Mouse (Mus musculus): ENCODE results near the gene Ciao1.
"Not testable (repeated sequence)": the region's sequence is repeated elsewhere in the genome, so short reads cannot be mapped to it uniquely, and the experiment has no call there.

Gene Ciao1

DNA sequence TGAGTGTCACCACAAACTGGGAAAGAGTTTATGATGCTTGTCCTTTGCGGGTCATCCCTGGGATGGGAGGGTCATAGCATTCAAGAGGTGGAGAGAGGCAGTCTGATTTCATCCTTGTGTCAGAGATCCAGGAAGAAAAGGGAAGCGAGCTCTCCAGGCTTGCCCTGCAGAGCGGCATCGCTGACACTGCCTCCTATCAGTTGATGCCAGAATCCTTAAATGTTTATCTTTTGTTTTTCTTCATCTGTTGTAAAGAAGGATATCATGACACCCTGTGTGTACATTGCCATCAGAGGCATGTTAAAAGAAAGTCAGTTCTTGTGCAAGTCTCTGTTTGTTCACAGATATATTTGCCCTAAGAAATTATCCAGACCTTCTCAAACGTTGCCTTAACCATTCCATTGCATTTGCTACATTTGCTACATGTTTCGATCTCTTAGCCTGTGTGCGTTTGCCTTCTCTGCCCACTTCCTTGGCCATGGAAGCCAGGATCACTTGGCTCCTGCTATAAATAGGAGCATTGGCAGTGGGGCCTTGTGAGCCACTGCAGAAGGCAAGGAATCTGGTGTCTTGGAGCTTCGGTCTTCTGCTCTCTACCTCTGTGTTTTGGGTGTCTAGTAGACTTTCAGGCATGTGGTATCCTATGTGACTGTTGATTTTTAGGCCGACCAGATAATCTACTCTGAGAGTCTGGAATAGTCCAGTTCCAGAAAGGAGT is 2.8 kb upstream of the Ciao1 start:
- no peak for DNase-seq (ENCODE audit: low spot score)

DNA sequence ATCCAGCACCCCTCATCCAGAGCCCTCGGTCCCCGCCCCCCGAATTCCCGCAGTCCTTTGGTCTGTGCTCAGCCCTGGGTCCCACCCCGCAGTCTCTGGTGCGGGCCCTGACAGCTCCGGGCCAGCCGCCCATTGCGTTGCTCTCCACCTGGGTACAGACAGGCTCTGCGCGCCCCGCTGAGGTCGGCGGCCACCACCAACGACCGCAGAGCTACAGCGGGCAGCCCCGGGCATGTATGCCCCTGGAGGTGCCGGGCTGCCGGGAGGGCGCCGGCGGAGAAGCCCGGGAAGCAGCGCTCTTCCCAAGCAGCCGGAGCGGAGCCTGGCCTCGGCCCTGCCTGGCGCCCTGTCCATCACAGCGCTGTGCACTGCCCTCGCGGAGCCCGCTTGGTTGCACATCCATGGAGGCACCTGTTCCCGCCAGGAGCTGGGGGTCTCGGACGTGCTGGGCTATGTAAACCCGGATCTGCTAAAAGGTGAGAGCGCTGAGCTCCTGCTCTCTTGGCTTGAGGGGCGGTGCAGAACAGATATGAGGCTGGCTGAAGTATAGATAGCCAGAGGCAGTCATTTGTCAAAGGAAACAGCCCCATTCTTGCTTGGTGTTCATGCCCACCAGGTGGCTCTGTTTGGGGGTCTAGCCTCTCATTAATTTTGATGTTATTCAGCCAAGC is 853 bp upstream of the Ciao1 start:
- DNase-seq (ENCODE audit: low spot score), result peak; percentile 45

- no peak for DNase-seq (ENCODE audit: low spot score)
Measured at GRCm38 (mm10) chr2:127240065-127240464, 7.6 kb downstream of the Ciao1 start.

- DNase-seq (ENCODE audit: low spot score), result no peak
Measured at GRCm38 (mm10) chr2:127237897-127238610, 9.6 kb downstream of the Ciao1 start.

DNA sequence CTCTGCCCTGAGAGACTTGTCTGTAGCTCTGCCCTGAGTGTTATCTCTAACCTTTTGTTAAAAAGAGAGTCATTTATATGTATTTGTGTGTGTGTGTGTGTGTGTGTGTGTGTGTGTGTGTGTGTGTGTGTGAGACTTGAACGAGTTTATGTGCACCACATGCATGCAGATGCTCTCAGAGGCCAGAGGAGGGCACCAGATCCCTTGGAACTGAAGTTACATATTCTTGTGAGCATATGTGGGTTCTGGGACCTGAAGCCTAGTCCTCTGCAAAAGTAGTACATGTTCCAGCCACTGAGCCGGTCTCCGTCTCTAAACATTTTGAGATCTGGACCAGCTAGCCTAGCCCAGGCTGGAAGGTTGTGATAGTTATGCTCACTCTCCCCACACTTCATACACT is 22.4 kb downstream of the Ciao1 start:
- DNase-seq (ENCODE audit: low spot score), result no peak

- DNase-seq (ENCODE audit: low spot score), result no peak
Measured at GRCm38 (mm10) chr2:127217746-127218145, 29.9 kb downstream of the Ciao1 start.

DNA sequence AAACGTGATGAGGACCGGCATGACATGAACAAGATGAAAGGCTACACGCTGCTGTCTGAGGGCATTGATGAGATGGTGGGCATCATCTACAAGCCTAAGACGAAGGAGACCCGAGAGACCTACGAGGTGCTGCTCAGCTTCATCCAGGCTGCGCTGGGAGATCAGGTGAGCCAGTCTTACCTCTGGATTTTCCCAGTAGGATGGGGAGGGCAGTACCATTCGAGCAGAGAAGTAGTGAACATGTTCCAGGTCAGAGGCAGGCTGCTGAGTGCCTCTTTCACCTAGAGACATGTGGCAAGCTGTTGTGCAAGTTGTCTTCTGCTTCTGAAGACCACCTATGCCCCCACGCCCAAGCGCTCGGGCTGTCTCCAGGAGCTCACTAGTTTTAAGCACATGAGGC is 36.9 kb downstream of the Ciao1 start:
- no peak for DNase-seq (ENCODE audit: low spot score)

- no peak for DNase-seq (ENCODE audit: low spot score)
Measured at GRCm38 (mm10) chr2:127208452-127208769, 39.2 kb downstream of the Ciao1 start.

DNA sequence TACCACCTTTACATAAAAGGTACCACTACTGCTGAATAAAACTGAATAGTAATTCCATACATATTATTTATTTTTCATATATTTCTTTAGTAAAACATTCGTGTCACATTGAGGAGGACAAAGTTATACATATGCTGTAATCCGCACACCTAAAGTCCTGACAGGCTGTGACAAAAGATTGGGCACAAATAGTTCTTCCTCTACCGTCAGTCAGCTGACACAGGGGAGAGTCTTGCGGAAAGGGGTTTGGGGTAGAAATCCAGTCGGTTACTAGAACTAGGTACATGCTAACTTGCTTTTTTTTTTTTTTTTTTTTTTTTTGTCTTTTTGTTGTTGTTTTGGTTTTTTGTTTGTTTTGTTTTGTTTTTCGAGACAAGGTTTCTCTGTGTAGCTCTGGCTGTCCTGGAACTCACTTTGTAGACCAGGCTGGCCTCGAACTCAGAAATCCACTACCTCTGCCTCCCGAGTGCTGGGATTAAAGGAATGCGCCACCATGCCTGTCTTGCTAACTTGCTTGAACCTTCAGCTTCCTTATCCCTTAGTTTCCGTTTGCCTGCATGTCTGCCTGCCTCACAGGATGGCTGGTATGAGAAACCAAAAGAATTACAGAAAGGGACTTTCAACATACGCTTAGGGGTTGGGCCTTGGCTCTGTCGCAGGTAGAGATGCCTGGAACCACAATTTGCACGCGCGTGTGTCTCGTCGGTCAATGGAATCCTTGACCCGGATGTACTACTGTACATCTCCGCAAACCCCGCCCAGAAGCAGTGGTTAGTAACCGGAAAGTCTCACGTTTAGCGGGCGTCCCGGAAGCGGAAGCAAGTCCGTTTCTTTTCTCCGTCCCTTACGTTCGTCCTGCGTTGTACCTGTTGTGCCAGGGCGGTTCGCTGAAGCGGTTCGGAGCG is 39.8 kb downstream of the Ciao1 start, which contains the start of the genes 1810024B03Rik and Snrnp200:
1810024B03Rik (minus strand) TSS at position 734 of the 905 bp plus-strand sequence.
Snrnp200 (plus strand) TSS at position 840 of the 905 bp plus-strand sequence.
- DNase-seq (ENCODE audit: low spot score), result peak; percentile 95

DNA sequence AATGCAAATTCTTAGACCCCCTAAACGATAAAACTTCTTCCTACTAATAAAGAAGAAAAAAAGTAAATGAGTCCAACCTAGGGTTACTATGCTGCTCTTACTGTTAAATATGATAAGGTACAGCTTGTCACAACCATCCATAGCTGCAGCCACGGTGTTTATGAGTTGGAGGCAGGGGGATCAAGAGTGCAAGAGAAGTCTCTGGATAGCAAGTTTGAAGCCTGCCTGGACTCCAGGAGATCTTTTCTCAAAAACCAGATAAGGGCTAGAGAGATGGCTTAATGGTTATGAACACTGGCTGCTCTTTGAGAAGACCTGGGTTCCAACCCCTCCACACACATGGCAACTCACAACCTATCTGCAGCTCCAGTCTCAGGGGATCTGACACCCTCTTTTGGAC is 40.7 kb downstream of the Ciao1 start:
- no peak for DNase-seq (ENCODE audit: low spot score)

GRCm38 (mm10) chr2:127205936-127206335 is 41.7 kb downstream of the Ciao1 start:
- DNase-seq (ENCODE audit: low spot score), result not testable (repeated sequence)

DNA sequence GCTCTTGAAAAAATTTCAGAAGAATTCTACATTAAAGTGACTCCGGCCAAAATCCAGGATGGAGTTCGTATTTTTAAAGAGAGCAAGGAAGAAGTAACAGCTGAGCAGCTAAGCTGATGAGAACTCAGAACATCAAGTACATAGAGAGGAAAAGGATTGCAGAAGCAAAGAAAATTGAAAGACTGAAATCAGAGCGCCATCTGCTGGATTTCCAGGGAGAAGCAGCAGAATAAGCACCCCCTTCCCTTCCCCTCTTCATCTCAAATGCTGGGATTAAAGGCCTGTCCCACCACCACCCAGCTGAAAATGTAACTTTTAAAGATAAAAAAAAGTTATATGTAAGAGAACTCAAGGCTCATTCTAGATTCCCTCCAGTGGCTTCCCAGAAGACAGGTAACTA is 42.7 kb downstream of the Ciao1 start:
- DNase-seq (ENCODE audit: low spot score), result peak; percentile 52

All from MN1 (cell line).